Comparison of ENCODE assay signal across 14 mouse cellular contexts in the genomic region with DNA sequence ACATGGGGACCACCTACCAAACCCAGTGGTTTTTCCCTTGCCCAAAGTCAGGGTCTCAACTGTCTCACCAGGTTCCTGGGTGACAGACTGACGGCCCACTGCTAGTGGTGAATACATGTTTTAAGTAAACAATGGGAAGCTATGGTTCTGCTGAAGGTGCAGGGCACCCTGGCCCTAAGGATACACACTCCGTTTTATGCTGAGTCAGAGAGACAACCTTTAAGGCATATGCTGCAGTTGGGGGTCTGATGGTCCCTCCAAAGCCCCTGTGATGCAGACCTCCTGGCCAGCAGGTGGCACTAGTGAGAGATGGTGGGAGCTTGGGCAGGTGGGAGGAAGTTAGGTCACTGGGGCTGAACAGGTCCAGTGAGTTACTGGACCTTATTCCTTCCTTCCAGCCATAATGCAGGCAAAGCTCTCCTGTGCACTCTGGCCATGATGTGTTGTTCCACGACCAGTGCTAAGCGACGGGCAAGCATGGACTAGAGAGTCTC.
DNase-seq lines count a peak whose midpoint lies in the region; ATAC-seq and TF ChIP-seq lines count a peak whose summit lies in the region.
"Had no signal": no experiment of that assay in that cellular context is flagged by ENCODE, and none has a peak within 500 bp of the region (broad histone marks: within the 10 kb centered on the region; RNA-seq: fewer than 3 reads in every experiment).

No protein-coding gene starts in this region.

- TF ChIP-seq CTCF in lung, embryonic 14.5 days (IDR thresholded peaks at IDR 0.05; ENCODE audit: low read depth) = peak; percentile 54

- no peak for DNase-seq in hindbrain, embryonic 10.5 days (ENCODE audit: low spot score)
- no peak for DNase-seq in lung, embryonic 14.5 days
- no peak for DNase-seq in lung, postnatal 36 days
- peak; percentile 74 for DNase-seq in ES-CJ7 (ENCODE audit: low read depth, low spot score)
- peak; percentile 46 to 58 for DNase-seq in cerebellum, postnatal 10 days
- DNase-seq in layer of hippocampus, postnatal 14 days (ENCODE audit: low spot score in 2 of 2) = no peak
- DNase-seq: gastrocnemius, postnatal 14 days; right cerebral cortex, postnatal 4 days had no signal

- no peak overlapping the region for H3K4me2 ChIP-seq in hindbrain, embryonic 12.5 days (replicated peaks)
- H3K4me2 ChIP-seq in lung, embryonic 14.5 days = no peak overlapping the region
- H3K4me2 ChIP-seq: embryonic facial prominence, embryonic 12.5 days; heart, embryonic 15.5 days; lung, embryonic 15.5 days had no signal

- peaks cover 17% of the 10 kb centered on the region for H3K4me1 ChIP-seq in hindbrain, embryonic 12.5 days
- peaks cover 16% of the 10 kb centered on the region for H3K4me1 ChIP-seq in hindbrain, embryonic 10.5 days (replicated peaks)
- no peaks in the 10 kb centered on the region for H3K4me1 ChIP-seq in lung, embryonic 14.5 days (ENCODE audit: insufficient read depth)
- H3K4me1 ChIP-seq: lung, embryonic 15.5 days had no signal

- peaks cover 7% of the 10 kb centered on the region; the same call in 1 of the 2 replicates for H3K9me3 ChIP-seq in hindbrain, embryonic 12.5 days (replicated peaks)
- 0 out of 2 replicates have a peak, but pooled peaks cover 7% of the 10 kb centered on the region for H3K9me3 ChIP-seq in hindbrain, embryonic 10.5 days
- no peaks in the 10 kb centered on the region for H3K9me3 ChIP-seq in lung, embryonic 14.5 days (ENCODE audit: low read depth, low read length)
- H3K9me3 ChIP-seq: embryonic facial prominence, embryonic 12.5 days; heart, embryonic 15.5 days; lung, embryonic 15.5 days had no signal

- 89% methylated on average over 5 of the region's 5 CpGs for WGBS in hindbrain, embryonic 12.5 days
- WGBS in hindbrain, embryonic 10.5 days = 90% methylated on average over 5 of the region's 5 CpGs
- 87% methylated on average over 5 of the region's 5 CpGs for WGBS in lung, embryonic 14.5 days

- no peak for ATAC-seq in hindbrain, embryonic 12.5 days (ENCODE audit: low FRiP score)
- no peak for ATAC-seq in lung, embryonic 14.5 days (ENCODE audit: insufficient read depth)
- ATAC-seq: inflammation-experienced regulatory T-cells, adult 6 months had no signal

- H3K27me3 ChIP-seq in hindbrain, embryonic 12.5 days = no peaks in the 10 kb centered on the region
- no peaks in the 10 kb centered on the region for H3K27me3 ChIP-seq in hindbrain, embryonic 10.5 days (ENCODE audit: insufficient read depth, poor library complexity, severe bottlenecking)
- H3K27me3 ChIP-seq in lung, embryonic 14.5 days (ENCODE audit: insufficient read depth, low read length) = no peaks in the 10 kb centered on the region
- H3K27me3 ChIP-seq: embryonic facial prominence, embryonic 12.5 days; heart, embryonic 15.5 days; lung, embryonic 15.5 days had no signal

- no peak overlapping the region for H3K4me3 ChIP-seq in hindbrain, embryonic 12.5 days
- H3K4me3 ChIP-seq in hindbrain, embryonic 10.5 days = no peak overlapping the region
- no peak overlapping the region for H3K4me3 ChIP-seq in lung, embryonic 14.5 days (ENCODE audit: low read depth, low read length)
- H3K4me3 ChIP-seq: embryonic facial prominence, embryonic 12.5 days; heart, embryonic 15.5 days; lung, embryonic 15.5 days had no signal

- no peak overlapping the region for H3K9ac ChIP-seq in hindbrain, embryonic 12.5 days
- H3K9ac ChIP-seq in lung, embryonic 14.5 days = no peak overlapping the region
- H3K9ac ChIP-seq: embryonic facial prominence, embryonic 12.5 days; heart, embryonic 15.5 days; lung, embryonic 15.5 days had no signal

- H3K27ac ChIP-seq in hindbrain, embryonic 12.5 days = 0 out of 2 replicates have a peak overlapping the region, but pooled peaks have one; percentile 74
- no peak overlapping the region for H3K27ac ChIP-seq in hindbrain, embryonic 10.5 days
- no peak overlapping the region for H3K27ac ChIP-seq in lung, embryonic 14.5 days (ENCODE audit: low read depth)
- H3K27ac ChIP-seq: embryonic facial prominence, embryonic 12.5 days; heart, embryonic 15.5 days; lung, embryonic 15.5 days had no signal

- no peaks in the 10 kb centered on the region; the same call in 1 of the 2 replicates for H3K36me3 ChIP-seq in hindbrain, embryonic 12.5 days
- no peaks in the 10 kb centered on the region; the same call in 1 of the 2 replicates for H3K36me3 ChIP-seq in hindbrain, embryonic 10.5 days
- H3K36me3 ChIP-seq in lung, embryonic 14.5 days (ENCODE audit: insufficient read depth) = no peaks in the 10 kb centered on the region
- H3K36me3 ChIP-seq: embryonic facial prominence, embryonic 12.5 days; G1E; heart, embryonic 15.5 days; lung, embryonic 15.5 days had no signal

Comparison
In these comparisons a context has a peak if more than half of its experiments do, and no peak if none do; other contexts are left out.
1. DNase-seq: peak in ES-CJ7 (single experiment) and cerebellum, postnatal 10 days (2 of 2); none in hindbrain, embryonic 10.5 days (single experiment), lung, embryonic 14.5 days (single experiment), lung, postnatal 36 days (single experiment) and layer of hippocampus, postnatal 14 days (0 of 2).